Mouse (Mus musculus): ENCODE measurements at regions not wholly inside any gene's neighbourhood (a gene's known extent, or its start where the extent isn't known, plus 50 kb on each side); places are given as distances from the start of the nearest gene placed in this dataset.

GRCm38 (mm10) chr10:37364506-37364905 is 225.8 kb upstream of the Marcks start:
- no peak overlapping the region for H3K27ac ChIP-seq (ENCODE audit: poor library complexity, severe bottlenecking)
- WGBS = 72% methylated on average over 4 of the region's 4 CpGs
- no peak overlapping the region for H3K4me3 ChIP-seq
- H3K4me1 ChIP-seq (replicated peaks) = no peaks in the 10 kb centered on the region
- no peak overlapping the region for H3K9ac ChIP-seq
- no peaks in the 10 kb centered on the region for H3K9me3 ChIP-seq (replicated peaks)
- no peaks in the 10 kb centered on the region for H3K27me3 ChIP-seq (replicated peaks)
- ATAC-seq (ENCODE audit: insufficient number of reproducible peaks, low FRiP score) = no peak
- no peaks in the 10 kb centered on the region for H3K36me3 ChIP-seq
- H3K4me2 ChIP-seq = no peak overlapping the region

- Histone ChIP-seq H3K4me1 (replicated peaks) (peaks cover 7% of the 10 kb centered on the region), H3K9me3 (replicated peaks) (no peaks in the 10 kb centered on the region), H3K9ac (no peak overlapping the region), H3K27ac (ENCODE audit: poor library complexity, severe bottlenecking) (no peak overlapping the region), H3K36me3 (no peaks in the 10 kb centered on the region), H3K4me2 (no peak overlapping the region), H3K27me3 (replicated peaks) (no peaks in the 10 kb centered on the region), H3K4me3 (no peak overlapping the region)
- ATAC-seq (ENCODE audit: insufficient number of reproducible peaks, low FRiP score) = no peak
- WGBS = 83% methylated on average over 3 of the region's 3 CpGs
These were observed 222.3 kb upstream of the Marcks start for GRCm38 (mm10) chr10:37360985-37361384.

- Histone ChIP-seq H3K4me2 (no peak overlapping the region), H3K4me3 (no peak overlapping the region), H3K27ac (ENCODE audit: poor library complexity, severe bottlenecking) (no peak overlapping the region), H3K4me1 (replicated peaks) (peaks cover 7% of the 10 kb centered on the region), H3K9me3 (replicated peaks) (no peaks in the 10 kb centered on the region), H3K36me3 (no peaks in the 10 kb centered on the region), H3K9ac (no peak overlapping the region), H3K27me3 (replicated peaks) (no peaks in the 10 kb centered on the region)
- no peak for ATAC-seq (ENCODE audit: insufficient number of reproducible peaks, low FRiP score)
These were observed 220.2 kb upstream of the Marcks start for GRCm38 (mm10) chr10:37358900-37359299.

- H3K27me3 ChIP-seq (replicated peaks) = no peaks in the 10 kb centered on the region
- no peak overlapping the region for H3K27ac ChIP-seq (ENCODE audit: poor library complexity, severe bottlenecking)
- no peak for ATAC-seq (ENCODE audit: insufficient number of reproducible peaks, low FRiP score)
- H3K4me1 ChIP-seq (replicated peaks) = peaks cover 7% of the 10 kb centered on the region
- 73% methylated on average over 5 of the region's 5 CpGs for WGBS
- H3K36me3 ChIP-seq = no peaks in the 10 kb centered on the region
- H3K9ac ChIP-seq = no peak overlapping the region
- H3K4me2 ChIP-seq = no peak overlapping the region
- no peak overlapping the region for H3K4me3 ChIP-seq
- H3K9me3 ChIP-seq (replicated peaks) = no peaks in the 10 kb centered on the region
These were observed 219.6 kb upstream of the Marcks start for GRCm38 (mm10) chr10:37358334-37358733.

GRCm38 (mm10) chr10:37357304-37358060 is 218.8 kb upstream of the Marcks start:
- H3K4me3 ChIP-seq = no peak overlapping the region
- H3K27me3 ChIP-seq (replicated peaks) = no peaks in the 10 kb centered on the region
- no peaks in the 10 kb centered on the region for H3K9me3 ChIP-seq (replicated peaks)
- no peaks in the 10 kb centered on the region for H3K36me3 ChIP-seq
- peaks cover 7% of the 10 kb centered on the region for H3K4me1 ChIP-seq (replicated peaks)
- ATAC-seq (ENCODE audit: insufficient number of reproducible peaks, low FRiP score) = no peak
- H3K9ac ChIP-seq = no peak overlapping the region
- no peak overlapping the region for H3K4me2 ChIP-seq
- H3K27ac ChIP-seq (ENCODE audit: poor library complexity, severe bottlenecking) = no peak overlapping the region
- 63% methylated on average over 6 of the region's 6 CpGs for WGBS

GRCm38 (mm10) chr10:37349261-37349660 is 210.5 kb upstream of the Marcks start:
- Histone ChIP-seq H3K27me3 (replicated peaks) (no peaks in the 10 kb centered on the region), H3K4me3 (no peak overlapping the region), H3K4me2 (no peak overlapping the region), H3K9me3 (replicated peaks) (no peaks in the 10 kb centered on the region), H3K9ac (no peak overlapping the region), H3K36me3 (no peaks in the 10 kb centered on the region), H3K4me1 (replicated peaks) (peaks cover 10% of the 10 kb centered on the region), H3K27ac (ENCODE audit: poor library complexity, severe bottlenecking) (no peak overlapping the region)
- WGBS = 17% methylated on average over 1 of the region's 1 CpGs
- ATAC-seq (ENCODE audit: insufficient number of reproducible peaks, low FRiP score) = no peak

- Histone ChIP-seq H3K4me1 (replicated peaks) (peaks cover 10% of the 10 kb centered on the region), H3K36me3 (no peaks in the 10 kb centered on the region), H3K9me3 (replicated peaks) (no peaks in the 10 kb centered on the region), H3K27me3 (replicated peaks) (no peaks in the 10 kb centered on the region), H3K27ac (ENCODE audit: poor library complexity, severe bottlenecking) (no peak overlapping the region), H3K4me3 (no peak overlapping the region), H3K4me2 (no peak overlapping the region), H3K9ac (no peak overlapping the region)
- WGBS = 48% methylated on average over 3 of the region's 3 CpGs
- no peak for ATAC-seq (ENCODE audit: insufficient number of reproducible peaks, low FRiP score)
These were observed 209.7 kb upstream of the Marcks start for GRCm38 (mm10) chr10:37348416-37348815.

- Histone ChIP-seq H3K9me3 (replicated peaks) (no peaks in the 10 kb centered on the region), H3K36me3 (no peaks in the 10 kb centered on the region), H3K9ac (no peak overlapping the region), H3K4me2 (no peak overlapping the region), H3K27ac (ENCODE audit: poor library complexity, severe bottlenecking) (no peak overlapping the region), H3K4me3 (no peak overlapping the region), H3K4me1 (replicated peaks) (peaks cover 10% of the 10 kb centered on the region), H3K27me3 (replicated peaks) (no peaks in the 10 kb centered on the region)
- ATAC-seq (ENCODE audit: insufficient number of reproducible peaks, low FRiP score) = no peak
- 84% methylated on average over 3 of the region's 3 CpGs for WGBS
These were observed 208.9 kb upstream of the Marcks start for GRCm38 (mm10) chr10:37347661-37348060.

- Histone ChIP-seq H3K4me2 (no peak overlapping the region), H3K27ac (ENCODE audit: poor library complexity, severe bottlenecking) (no peak overlapping the region), H3K4me1 (replicated peaks) (peaks cover 5% of the 10 kb centered on the region; the same call in 1 of the 2 replicates)
These were observed 204.0 kb upstream of the Marcks start for GRCm38 (mm10) chr10:37342675-37343074.

GRCm38 (mm10) chr10:37339658-37340057 is 200.9 kb upstream of the Marcks start:
- WGBS = 83% methylated on average over 3 of the region's 3 CpGs
- H3K9ac ChIP-seq = no peak overlapping the region
- no peak for ATAC-seq (ENCODE audit: insufficient number of reproducible peaks, low FRiP score)

More at GRCm38 (mm10) chr10:37342675-37343074, 204.0 kb upstream of the Marcks start:
- Histone ChIP-seq H3K36me3 (no peaks in the 10 kb centered on the region), H3K4me3 (no peak overlapping the region), H3K27me3 (replicated peaks) (no peaks in the 10 kb centered on the region), H3K9ac (no peak overlapping the region), H3K9me3 (replicated peaks) (no peaks in the 10 kb centered on the region)
- no peak for ATAC-seq (ENCODE audit: insufficient number of reproducible peaks, low FRiP score)

GRCm38 (mm10) chr10:37338073-37338912 is 199.6 kb upstream of the Marcks start:
- H3K9ac ChIP-seq = no peak overlapping the region
- H3K4me2 ChIP-seq = no peak overlapping the region
- 61% methylated on average over 4 of the region's 4 CpGs for WGBS
- no peaks in the 10 kb centered on the region for H3K36me3 ChIP-seq
- peaks cover 10% of the 10 kb centered on the region for H3K4me1 ChIP-seq (replicated peaks)
- H3K9me3 ChIP-seq (replicated peaks) = no peaks in the 10 kb centered on the region
- no peak overlapping the region for H3K4me3 ChIP-seq
- no peak overlapping the region for H3K27ac ChIP-seq (ENCODE audit: poor library complexity, severe bottlenecking)
- ATAC-seq (ENCODE audit: insufficient number of reproducible peaks, low FRiP score) = no peak
- no peaks in the 10 kb centered on the region for H3K27me3 ChIP-seq (replicated peaks)

More at GRCm38 (mm10) chr10:37339658-37340057, 200.9 kb upstream of the Marcks start:
- Histone ChIP-seq H3K36me3 (no peaks in the 10 kb centered on the region), H3K4me2 (no peak overlapping the region), H3K9me3 (replicated peaks) (no peaks in the 10 kb centered on the region), H3K27ac (ENCODE audit: poor library complexity, severe bottlenecking) (no peak overlapping the region), H3K27me3 (replicated peaks) (no peaks in the 10 kb centered on the region), H3K4me3 (no peak overlapping the region), H3K4me1 (replicated peaks) (peaks cover 10% of the 10 kb centered on the region)

Measured in heart, embryonic 12.5 days (tissue).